Mouse (Mus musculus) ES-Bruce4 (cell line): ENCODE results near the gene Dlx4. TPM values are rescaled to one million over a fixed set of nuclear protein-coding genes. Genes with fewer than 3 reads are reported as not detected.

Source experiments
- H3K27ac ChIP-seq: 2 replicates; pipeline ENCODE4 v1.5.1; 2012; ENCODE audit warnings: low read length, inconsistent platforms; ENCODE audit not compliant: insufficient read depth
- H3K27me3 ChIP-seq: 2 replicates; pipeline ENCODE4 v1.6.1; 2012; ENCODE audit warnings: mild to moderate bottlenecking, low read length, inconsistent platforms; ENCODE audit not compliant: control insufficient read depth, poor library complexity, insufficient read depth, severe bottlenecking
- H3K36me3 ChIP-seq: 2 replicates; pipeline ENCODE4 v1.6.1; 2012; ENCODE audit warnings: inconsistent platforms, mild to moderate bottlenecking, low read length, moderate library complexity; ENCODE audit not compliant: control insufficient read depth, poor library complexity, insufficient read depth, severe bottlenecking
- H3K4me1 ChIP-seq: one replicate; pipeline ENCODE4 v1.8.1; 2011; ENCODE audit warnings: low read length; ENCODE audit not compliant: control insufficient read depth, insufficient read depth
- H3K4me3 ChIP-seq: 2 replicates; pipeline ENCODE4 v1.5.1; 2011; ENCODE audit warnings: low read depth, mild to moderate bottlenecking, low read length
- H3K9ac ChIP-seq: 2 replicates; pipeline ENCODE4 v1.6.1; 2012; ENCODE audit warnings: low read depth, mild to moderate bottlenecking, inconsistent platforms; ENCODE audit not compliant: poor library complexity, severe bottlenecking
- H3K9me3 ChIP-seq: replicated peaks from 2 replicates; pipeline ENCODE4 v1.6.1; 2012; ENCODE audit warnings: mild to moderate bottlenecking, low read length, inconsistent platforms; ENCODE audit not compliant: control insufficient read depth, poor library complexity, insufficient read depth, severe bottlenecking
- CTCF ChIP-seq: IDR thresholded peaks from one replicate; pipeline ENCODE4 v1.8.1; 2011; ENCODE audit warnings: low read depth, low read length
- EP300 ChIP-seq: IDR thresholded peaks from 2 replicates; pipeline ENCODE4 v1.6.1; 2011; ENCODE audit warnings: low read depth, low read length; ENCODE audit not compliant: insufficient read depth
- POLR2A ChIP-seq: IDR thresholded peaks from one replicate; pipeline ENCODE4 v1.8.1; 2011; ENCODE audit warnings: low read length; ENCODE audit not compliant: insufficient read depth
- polyA plus RNA-seq: library from polyadenylated mRNA; stranded (reverse); fragments of >200 nt; gene quantifications from 2 replicates; pipeline ENCODE4 v1.2.4, GENCODE M21; 2011; ENCODE audit warnings: low read depth; ENCODE audit not compliant: missing spikeins, insufficient read depth, insufficient read length

Gene Dlx4
- polyA plus RNA-seq = 0.96 and 2.0 TPM in 2 replicates

DNA sequence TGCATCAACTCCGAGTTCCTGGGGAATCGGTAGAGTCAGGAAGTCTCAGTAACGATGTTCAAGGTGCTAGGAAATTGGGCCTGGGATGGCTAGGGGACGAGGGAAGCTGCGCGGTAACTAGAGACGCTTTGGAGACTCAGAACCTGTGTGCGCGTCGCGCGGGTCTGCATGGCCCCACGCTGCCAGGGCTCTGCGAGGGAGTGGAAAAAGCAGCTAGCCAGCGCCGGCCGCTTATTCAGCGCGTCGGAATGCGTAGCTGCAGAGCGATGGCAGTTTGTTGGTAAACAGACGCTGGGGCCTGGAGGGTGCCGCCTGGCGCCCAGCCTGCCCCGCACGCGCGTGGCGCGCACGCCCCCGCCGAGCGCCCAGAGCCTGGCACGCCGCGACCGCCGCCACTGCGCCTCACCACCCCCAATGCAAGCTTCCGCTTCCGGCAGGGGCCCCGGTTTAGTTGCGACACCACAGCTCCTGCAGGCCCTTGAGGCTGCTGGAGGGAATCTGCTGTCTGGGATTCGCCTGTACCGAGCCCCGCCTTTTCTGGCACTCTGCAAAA lies at the start of gene Dlx4:
Dlx4 (minus strand) TSS at position 413 of the 553 bp plus-strand sequence.
- H3K27ac ChIP-seq = no peak within 1 kb of the TSS
- peaks cover 3% of the 10 kb centered on the region for H3K4me1 ChIP-seq
- peaks cover 37% of the 10 kb centered on the region for H3K27me3 ChIP-seq
- H3K9me3 ChIP-seq = no peaks in the 10 kb centered on the region
- H3K4me3 ChIP-seq = peak within 1 kb of the TSS; percentile 52
- H3K36me3 ChIP-seq = no peaks in the 10 kb centered on the region
- TF ChIP-seq EP300 (no peak), POLR2A (no peak), CTCF (no peak)
- peak within 1 kb of the TSS; percentile 69 for H3K9ac ChIP-seq

DNA sequence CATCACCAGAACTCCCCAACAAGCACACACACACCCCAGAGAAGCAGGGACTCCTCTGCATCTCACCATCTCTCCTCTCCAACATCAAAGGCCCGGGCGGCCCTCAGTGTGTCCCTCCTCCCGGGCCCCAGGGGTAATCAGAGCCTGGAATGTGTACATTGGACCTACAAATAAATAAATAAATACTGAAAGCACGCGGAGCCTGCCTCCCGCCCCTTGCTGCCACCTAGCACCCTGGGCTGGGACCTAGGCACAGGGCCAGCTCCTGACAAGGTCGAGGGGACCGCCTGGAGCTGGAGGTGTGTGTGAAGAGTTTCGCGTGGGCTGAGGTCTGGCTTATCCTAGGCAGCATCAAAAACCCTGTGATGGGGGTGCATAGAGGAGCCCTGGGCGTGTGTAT lies 43.8 kb upstream of the Dlx4 start:
- H3K36me3 ChIP-seq = no peaks in the 10 kb centered on the region
- no peak overlapping the region for H3K4me3 ChIP-seq
- no peaks in the 10 kb centered on the region for H3K27me3 ChIP-seq
- no peak overlapping the region for H3K27ac ChIP-seq
- H3K4me1 ChIP-seq = no peaks in the 10 kb centered on the region
- TF ChIP-seq EP300 (no peak), CTCF (no peak), POLR2A (no peak)
- no peak overlapping the region for H3K9ac ChIP-seq
- no peaks in the 10 kb centered on the region for H3K9me3 ChIP-seq

DNA sequence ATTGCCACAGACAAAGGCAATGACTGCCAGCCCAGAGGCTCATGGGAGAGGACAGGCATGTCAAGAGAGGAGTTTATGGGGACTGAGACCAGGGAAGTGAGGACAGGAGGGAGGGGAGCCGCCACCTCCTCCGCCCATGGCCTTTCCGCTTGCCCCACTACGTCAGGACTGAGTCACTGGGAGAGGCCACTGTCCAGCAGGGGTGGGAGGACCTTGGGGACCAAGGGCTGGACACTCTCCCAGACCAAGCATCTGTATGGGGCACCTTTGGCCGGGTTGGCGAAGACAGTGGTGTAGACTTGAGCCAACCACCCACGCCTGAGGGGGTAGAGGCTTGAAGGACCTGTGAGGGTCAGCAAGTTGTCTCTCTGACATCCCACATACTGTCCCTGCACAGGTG lies 40.8 kb upstream of the Dlx4 start:
- TF ChIP-seq POLR2A (no peak), CTCF (no peak), EP300 (no peak)
- no peak overlapping the region for H3K27ac ChIP-seq
- H3K4me3 ChIP-seq = no peak overlapping the region
- no peaks in the 10 kb centered on the region for H3K27me3 ChIP-seq
- no peaks in the 10 kb centered on the region for H3K4me1 ChIP-seq
- H3K9me3 ChIP-seq = no peaks in the 10 kb centered on the region
- no peaks in the 10 kb centered on the region for H3K36me3 ChIP-seq
- no peak overlapping the region for H3K9ac ChIP-seq

GRCm38 (mm10) chr11:95185700-95186099 lies 39.6 kb upstream of the Dlx4 start:
- Histone ChIP-seq H3K9ac (no peak overlapping the region), H3K4me3 (no peak overlapping the region), H3K4me1 (no peaks in the 10 kb centered on the region), H3K27me3 (no peaks in the 10 kb centered on the region), H3K36me3 (no peaks in the 10 kb centered on the region), H3K27ac (no peak overlapping the region), H3K9me3 (no peaks in the 10 kb centered on the region)
- TF ChIP-seq CTCF = no peak
- no peak for TF ChIP-seq POLR2A
- no peak for TF ChIP-seq EP300

DNA sequence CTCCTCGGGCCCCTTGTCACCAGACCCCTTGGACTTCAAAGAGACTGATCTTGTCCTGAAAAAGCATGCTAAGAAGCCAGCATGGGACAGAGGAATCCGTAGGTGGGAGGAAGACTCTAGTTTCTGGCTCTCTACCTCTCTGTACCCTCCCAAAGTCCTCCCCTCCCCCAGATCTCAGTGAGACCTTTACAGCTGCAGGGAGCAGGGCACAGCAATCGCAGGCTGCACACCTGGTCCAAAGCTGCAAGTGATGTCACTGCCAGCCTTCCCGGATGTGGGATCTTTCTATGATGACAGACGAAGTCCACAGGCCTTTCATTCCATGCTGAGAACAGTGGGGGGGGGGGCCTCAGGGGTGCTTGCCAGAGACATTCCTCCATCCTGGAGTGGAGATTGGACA lies 38.5 kb upstream of the Dlx4 start:
- Histone ChIP-seq H3K27ac (no peak overlapping the region), H3K36me3 (no peaks in the 10 kb centered on the region), H3K27me3 (no peaks in the 10 kb centered on the region), H3K4me3 (no peak overlapping the region), H3K4me1 (no peaks in the 10 kb centered on the region), H3K9me3 (no peaks in the 10 kb centered on the region), H3K9ac (no peak overlapping the region)
- TF ChIP-seq POLR2A (no peak), EP300 (no peak), CTCF (no peak)

GRCm38 (mm10) chr11:95179311-95179710 lies 33.2 kb upstream of the Dlx4 start:
- Histone ChIP-seq H3K27ac (no peak overlapping the region), H3K4me1 (no peaks in the 10 kb centered on the region), H3K4me3 (no peak overlapping the region), H3K9me3 (no peaks in the 10 kb centered on the region), H3K9ac (no peak overlapping the region), H3K27me3 (no peaks in the 10 kb centered on the region), H3K36me3 (no peaks in the 10 kb centered on the region)
- no peak for TF ChIP-seq CTCF
- no peak for TF ChIP-seq POLR2A
- TF ChIP-seq EP300 = no peak
